Mouse (Mus musculus): ENCODE measurements around the gene Dtl. TPM values are rescaled to one million over a fixed set of nuclear protein-coding genes. Genes with fewer than 3 reads are reported as not detected.

The Dtl gene
- polyA plus RNA-seq (2015; fragmentation: Nextera tagmentation; extraction: Ambion mirVana) = 6.1 and 6.6 TPM in 2 replicates

DNA sequence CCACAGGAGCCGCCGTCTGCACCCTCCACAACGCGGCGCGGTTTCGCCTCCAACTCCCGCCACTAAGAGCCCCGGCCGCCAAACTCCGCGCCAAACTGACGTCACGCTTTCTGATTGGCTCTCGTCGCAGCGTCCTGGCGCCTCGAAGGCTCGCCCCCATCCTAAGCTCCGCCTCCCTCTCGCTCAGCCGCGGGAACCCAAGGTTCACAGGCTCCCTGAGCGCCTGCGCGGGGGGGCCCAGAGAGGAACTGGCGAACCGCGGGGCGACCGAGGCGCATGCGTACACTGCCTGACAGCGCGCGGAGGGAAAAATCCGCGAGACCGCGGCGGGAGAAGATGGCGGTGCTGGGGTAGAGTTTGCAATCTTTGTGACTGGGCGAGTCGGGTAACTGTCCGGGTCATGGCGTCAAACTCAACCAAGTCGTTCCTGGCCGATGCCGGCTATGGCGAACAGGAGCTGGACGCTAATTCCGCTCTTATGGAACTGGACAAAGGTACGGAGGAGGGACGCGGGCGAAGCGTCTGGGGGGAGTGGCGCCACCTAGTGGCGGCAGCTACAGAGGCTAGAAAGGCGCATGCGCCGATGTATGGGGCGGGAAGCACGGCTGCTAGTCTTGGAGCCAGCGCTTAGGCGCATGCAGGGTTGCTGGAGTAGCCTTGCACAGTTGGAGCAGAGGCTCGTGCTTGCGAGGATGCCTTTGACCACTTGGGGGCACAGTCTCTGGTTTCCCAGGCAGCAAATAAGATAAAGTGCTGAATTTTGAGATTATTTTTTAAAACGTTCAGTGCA lies at the start of gene Dtl, which contains the start of gene Ints7:
Gene Dtl (minus strand): TSS at position 87 of the 790 bp plus-strand sequence.
Gene Ints7 (plus strand): TSS at position 179 of the 790 bp plus-strand sequence.
- Histone ChIP-seq H3K4me3 (ENCODE audit: low read depth, low read length) (peak within 1 kb of the TSS; percentile 98), H3K27me3 (replicated peaks; ENCODE audit: control insufficient read depth, insufficient read depth, low read length) (no peaks in the 10 kb centered on the region), H3K4me2 (replicated peaks; ENCODE audit: low read depth) (peak within 1 kb of the TSS; percentile 84), H3K36me3 (ENCODE audit: control insufficient read depth, insufficient read depth) (no peaks in the 10 kb centered on the region), H3K9me3 (ENCODE audit: control insufficient read depth) (no peaks in the 10 kb centered on the region), H3K27ac (ENCODE audit: low read depth, low read length) (peak within 1 kb of the TSS; percentile 76), H3K4me1 (replicated peaks; ENCODE audit: control insufficient read depth, insufficient read depth, low read length) (peaks cover 15% of the 10 kb centered on the region; the same call in 1 of the 2 replicates), H3K9ac (ENCODE audit: low read depth, low read length) (peak within 1 kb of the TSS; percentile 73)
- ATAC-seq = peak; percentile 99
- peak; percentile 99 for TF ChIP-seq CTCF (IDR thresholded peaks at IDR 0.05; ENCODE audit: low read depth)
- under 1% methylated on average over 70 of the region's 70 CpGs for WGBS

DNA sequence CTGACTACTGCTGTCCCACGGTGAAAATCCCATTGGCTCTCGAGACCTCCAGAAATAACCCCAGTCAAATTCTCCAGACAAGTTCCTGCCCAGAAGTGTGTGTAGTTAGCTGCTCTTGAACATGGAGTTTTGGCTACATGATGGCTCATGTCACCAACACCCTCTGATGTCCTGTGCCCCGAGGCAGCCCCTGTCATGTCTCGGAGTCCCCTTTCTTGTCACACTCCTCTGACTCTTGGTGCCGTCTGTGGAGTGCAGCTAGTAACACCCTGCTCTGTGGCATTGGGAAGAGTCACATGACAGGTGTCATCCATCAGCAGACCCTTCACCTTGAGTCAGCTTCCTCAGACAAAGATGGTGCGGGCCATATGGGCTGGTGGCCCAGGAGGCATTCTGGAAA lies 49.7 kb upstream of the Dtl start:
- Histone ChIP-seq H3K36me3 (ENCODE audit: control insufficient read depth, insufficient read depth) (peaks cover 24% of the 10 kb centered on the region), H3K9ac (ENCODE audit: low read depth, low read length) (no peak overlapping the region), H3K4me3 (ENCODE audit: low read depth, low read length) (no peak overlapping the region), H3K27me3 (replicated peaks; ENCODE audit: control insufficient read depth, insufficient read depth, low read length) (no peaks in the 10 kb centered on the region), H3K9me3 (ENCODE audit: control insufficient read depth) (no peaks in the 10 kb centered on the region), H3K4me2 (replicated peaks; ENCODE audit: low read depth) (no peak overlapping the region), H3K4me1 (replicated peaks; ENCODE audit: control insufficient read depth, insufficient read depth, low read length) (0 out of 2 replicates have a peak, but pooled peaks cover 8% of the 10 kb centered on the region), H3K27ac (ENCODE audit: low read depth, low read length) (no peak overlapping the region)
- ATAC-seq = no peak
- WGBS = 64% methylated on average over 6 of the region's 6 CpGs
- no peak for TF ChIP-seq CTCF (IDR thresholded peaks at IDR 0.05; ENCODE audit: low read depth)

GRCm38 (mm10) chr1:191624492-191624891 lies 49.1 kb upstream of the Dtl start:
- H3K4me1 ChIP-seq (replicated peaks; ENCODE audit: control insufficient read depth, insufficient read depth, low read length) = 0 out of 2 replicates have a peak, but pooled peaks cover 6% of the 10 kb centered on the region
- H3K4me2 ChIP-seq (replicated peaks; ENCODE audit: low read depth) = no peak overlapping the region
- H3K4me3 ChIP-seq (ENCODE audit: low read depth, low read length) = no peak overlapping the region
- H3K36me3 ChIP-seq (ENCODE audit: control insufficient read depth, insufficient read depth) = peaks cover 30% of the 10 kb centered on the region
- no peak overlapping the region for H3K27ac ChIP-seq (ENCODE audit: low read depth, low read length)
- no peak for ATAC-seq
- no peak overlapping the region for H3K9ac ChIP-seq (ENCODE audit: low read depth, low read length)
- WGBS = 72% methylated on average over 6 of the region's 6 CpGs
- H3K27me3 ChIP-seq (replicated peaks; ENCODE audit: control insufficient read depth, insufficient read depth, low read length) = no peaks in the 10 kb centered on the region
- H3K9me3 ChIP-seq (ENCODE audit: control insufficient read depth) = no peaks in the 10 kb centered on the region
- no peak for TF ChIP-seq CTCF (IDR thresholded peaks at IDR 0.05; ENCODE audit: low read depth)

- H3K27ac ChIP-seq (ENCODE audit: low read depth, low read length) = no peak overlapping the region
- H3K9me3 ChIP-seq (ENCODE audit: control insufficient read depth) = no peaks in the 10 kb centered on the region
- no peak for ATAC-seq
- no peak for TF ChIP-seq CTCF (IDR thresholded peaks at IDR 0.05; ENCODE audit: low read depth)
- H3K9ac ChIP-seq (ENCODE audit: low read depth, low read length) = no peak overlapping the region
- no peak overlapping the region for H3K4me2 ChIP-seq (replicated peaks; ENCODE audit: low read depth)
- 95% methylated on average over 8 of the region's 8 CpGs for WGBS
- no peaks in the 10 kb centered on the region for H3K4me1 ChIP-seq (replicated peaks; ENCODE audit: control insufficient read depth, insufficient read depth, low read length)
- H3K4me3 ChIP-seq (ENCODE audit: low read depth, low read length) = no peak overlapping the region
- H3K27me3 ChIP-seq (replicated peaks; ENCODE audit: control insufficient read depth, insufficient read depth, low read length) = no peaks in the 10 kb centered on the region
- H3K36me3 ChIP-seq (ENCODE audit: control insufficient read depth, insufficient read depth) = peaks cover 45% of the 10 kb centered on the region
Measured at GRCm38 (mm10) chr1:191622801-191623200, 47.5 kb upstream of the Dtl start.

GRCm38 (mm10) chr1:191621096-191621495 lies 45.8 kb upstream of the Dtl start:
- Histone ChIP-seq H3K9ac (ENCODE audit: low read depth, low read length) (no peak overlapping the region), H3K4me1 (replicated peaks; ENCODE audit: control insufficient read depth, insufficient read depth, low read length) (no peaks in the 10 kb centered on the region), H3K36me3 (ENCODE audit: control insufficient read depth, insufficient read depth) (peaks cover 61% of the 10 kb centered on the region), H3K27me3 (replicated peaks; ENCODE audit: control insufficient read depth, insufficient read depth, low read length) (no peaks in the 10 kb centered on the region), H3K27ac (ENCODE audit: low read depth, low read length) (peak overlapping the region; percentile 21; the same call in 1 of the 2 replicates), H3K9me3 (ENCODE audit: control insufficient read depth) (no peaks in the 10 kb centered on the region), H3K4me3 (ENCODE audit: low read depth, low read length) (no peak overlapping the region), H3K4me2 (replicated peaks; ENCODE audit: low read depth) (no peak overlapping the region)
- TF ChIP-seq CTCF (IDR thresholded peaks at IDR 0.05; ENCODE audit: low read depth) = no peak
- ATAC-seq = no peak
- WGBS = 92% methylated on average over 8 of the region's 8 CpGs

GRCm38 (mm10) chr1:191618067-191618766 lies 42.9 kb upstream of the Dtl start:
- ATAC-seq = no peak
- no peaks in the 10 kb centered on the region for H3K27me3 ChIP-seq (replicated peaks; ENCODE audit: control insufficient read depth, insufficient read depth, low read length)
- H3K4me1 ChIP-seq (replicated peaks; ENCODE audit: control insufficient read depth, insufficient read depth, low read length) = no peaks in the 10 kb centered on the region
- H3K9me3 ChIP-seq (ENCODE audit: control insufficient read depth) = no peaks in the 10 kb centered on the region
- 90% methylated on average over 12 of the region's 12 CpGs for WGBS
- no peak for TF ChIP-seq CTCF (IDR thresholded peaks at IDR 0.05; ENCODE audit: low read depth)
- no peak overlapping the region for H3K9ac ChIP-seq (ENCODE audit: low read depth, low read length)
- H3K4me2 ChIP-seq (replicated peaks; ENCODE audit: low read depth) = no peak overlapping the region
- H3K36me3 ChIP-seq (ENCODE audit: control insufficient read depth, insufficient read depth) = peaks cover 85% of the 10 kb centered on the region
- no peak overlapping the region for H3K4me3 ChIP-seq (ENCODE audit: low read depth, low read length)
- no peak overlapping the region for H3K27ac ChIP-seq (ENCODE audit: low read depth, low read length)
